Mouse (Mus musculus): ENCODE measurements at regions not wholly inside any gene's neighbourhood (a gene's known extent, or its start where the extent isn't known, plus 50 kb on each side); places are given as distances from the start of the nearest gene placed in this dataset.
A peak's percentile ranks its signal among the peaks of the same experiment; 100 is the strongest.

GRCm38 (mm10) chr16:30761201-30761710, 161.7 kb downstream of the Fam43a start:
- H3K27me3 ChIP-seq = no peaks in the 10 kb centered on the region
- no peak for ATAC-seq (ENCODE audit: low FRiP score, low read depth)
- H3K36me3 ChIP-seq = no peaks in the 10 kb centered on the region
- 0 out of 2 replicates have a peak, but pooled peaks cover 6% of the 10 kb centered on the region for H3K4me1 ChIP-seq
- 80% methylated on average over 8 of the region's 8 CpGs for WGBS
- H3K9ac ChIP-seq (replicated peaks) = no peak overlapping the region
- H3K4me2 ChIP-seq (replicated peaks) = no peak overlapping the region
- H3K27ac ChIP-seq (replicated peaks) = no peak overlapping the region
- H3K4me3 ChIP-seq = no peak overlapping the region
- H3K9me3 ChIP-seq = no peaks in the 10 kb centered on the region

GRCm38 (mm10) chr16:30762898-30763595, 163.5 kb downstream of the Fam43a start:
- Histone ChIP-seq H3K27ac (replicated peaks) (no peak overlapping the region), H3K9ac (replicated peaks) (no peak overlapping the region), H3K4me3 (no peak overlapping the region), H3K4me1 (0 out of 2 replicates have a peak, but pooled peaks cover 6% of the 10 kb centered on the region), H3K27me3 (no peaks in the 10 kb centered on the region), H3K36me3 (no peaks in the 10 kb centered on the region), H3K9me3 (no peaks in the 10 kb centered on the region), H3K4me2 (replicated peaks) (no peak overlapping the region)
- ATAC-seq (ENCODE audit: low FRiP score, low read depth) = no peak
- 81% methylated on average over 14 of the region's 14 CpGs for WGBS

GRCm38 (mm10) chr16:30765591-30765990, 166.1 kb downstream of the Fam43a start:
- Histone ChIP-seq H3K9me3 (no peaks in the 10 kb centered on the region), H3K27me3 (no peaks in the 10 kb centered on the region), H3K36me3 (no peaks in the 10 kb centered on the region), H3K4me3 (no peak overlapping the region), H3K4me2 (replicated peaks) (no peak overlapping the region), H3K27ac (replicated peaks) (no peak overlapping the region), H3K9ac (replicated peaks) (no peak overlapping the region), H3K4me1 (0 out of 2 replicates have a peak, but pooled peaks cover 6% of the 10 kb centered on the region)
- ATAC-seq (ENCODE audit: low FRiP score, low read depth) = no peak
- WGBS = 87% methylated on average over 4 of the region's 4 CpGs

- no peak overlapping the region for H3K4me3 ChIP-seq
- no peak overlapping the region for H3K4me2 ChIP-seq (replicated peaks)
- ATAC-seq (ENCODE audit: low FRiP score, low read depth) = no peak
- H3K27ac ChIP-seq (replicated peaks) = no peak overlapping the region
- H3K36me3 ChIP-seq = no peaks in the 10 kb centered on the region
- H3K9ac ChIP-seq (replicated peaks) = no peak overlapping the region
- no peaks in the 10 kb centered on the region; the same call in 1 of the 2 replicates for H3K27me3 ChIP-seq
- H3K9me3 ChIP-seq = no peaks in the 10 kb centered on the region
- 25% methylated on average over 5 of the region's 5 CpGs for WGBS
- H3K4me1 ChIP-seq = no peaks in the 10 kb centered on the region
Measured at GRCm38 (mm10) chr16:30769007-30769442, 169.5 kb downstream of the Fam43a start.

GRCm38 (mm10) chr16:30769467-30769866, 169.9 kb downstream of the Fam43a start:
- no peak overlapping the region for H3K27ac ChIP-seq (replicated peaks)
- no peak overlapping the region for H3K9ac ChIP-seq (replicated peaks)
- WGBS = 42% methylated on average over 11 of the region's 11 CpGs
- no peaks in the 10 kb centered on the region for H3K36me3 ChIP-seq
- H3K4me3 ChIP-seq = no peak overlapping the region
- H3K9me3 ChIP-seq = no peaks in the 10 kb centered on the region
- no peak overlapping the region for H3K4me2 ChIP-seq (replicated peaks)
- H3K27me3 ChIP-seq = no peaks in the 10 kb centered on the region; the same call in 1 of the 2 replicates
- no peak for ATAC-seq (ENCODE audit: low FRiP score, low read depth)
- H3K4me1 ChIP-seq = no peaks in the 10 kb centered on the region

GRCm38 (mm10) chr16:30772802-30773201, 173.3 kb downstream of the Fam43a start:
- no peaks in the 10 kb centered on the region for H3K9me3 ChIP-seq
- no peaks in the 10 kb centered on the region; the same call in 1 of the 2 replicates for H3K27me3 ChIP-seq
- no peak overlapping the region for H3K4me3 ChIP-seq
- no peak for ATAC-seq (ENCODE audit: low FRiP score, low read depth)
- H3K4me1 ChIP-seq = peaks cover 7% of the 10 kb centered on the region; the same call in 1 of the 2 replicates
- H3K36me3 ChIP-seq = no peaks in the 10 kb centered on the region
- no peak overlapping the region for H3K9ac ChIP-seq (replicated peaks)
- H3K27ac ChIP-seq (replicated peaks) = no peak overlapping the region
- H3K4me2 ChIP-seq (replicated peaks) = no peak overlapping the region
- WGBS = 83% methylated on average over 3 of the region's 3 CpGs

- no peak overlapping the region for H3K27ac ChIP-seq (replicated peaks)
- H3K36me3 ChIP-seq = no peaks in the 10 kb centered on the region
- H3K27me3 ChIP-seq = no peaks in the 10 kb centered on the region; the same call in 1 of the 2 replicates
- peaks cover 7% of the 10 kb centered on the region; the same call in 1 of the 2 replicates for H3K4me1 ChIP-seq
- no peaks in the 10 kb centered on the region for H3K9me3 ChIP-seq
- H3K4me2 ChIP-seq (replicated peaks) = no peak overlapping the region
- WGBS = 67% methylated on average over 14 of the region's 14 CpGs
- ATAC-seq (ENCODE audit: low FRiP score, low read depth) = no peak
- H3K9ac ChIP-seq (replicated peaks) = no peak overlapping the region
- no peak overlapping the region for H3K4me3 ChIP-seq
Measured at GRCm38 (mm10) chr16:30774951-30775661, 175.6 kb downstream of the Fam43a start.

GRCm38 (mm10) chr16:30775740-30776700, 176.5 kb downstream of the Fam43a start:
- Histone ChIP-seq H3K27me3 (no peaks in the 10 kb centered on the region; the same call in 1 of the 2 replicates), H3K9ac (replicated peaks) (no peak overlapping the region), H3K4me1 (peaks cover 7% of the 10 kb centered on the region; the same call in 1 of the 2 replicates), H3K36me3 (no peaks in the 10 kb centered on the region), H3K4me3 (no peak overlapping the region), H3K4me2 (replicated peaks) (no peak overlapping the region), H3K9me3 (no peaks in the 10 kb centered on the region), H3K27ac (replicated peaks) (0 out of 2 replicates have a peak overlapping the region, but pooled peaks have one; percentile 4)
- 69% methylated on average over 21 of the region's 21 CpGs for WGBS
- ATAC-seq (ENCODE audit: low FRiP score, low read depth) = no peak

- WGBS = 88% methylated on average over 6 of the region's 6 CpGs
- no peak for ATAC-seq (ENCODE audit: low FRiP score, low read depth)
Measured at GRCm38 (mm10) chr16:30777416-30777815, 177.9 kb downstream of the Fam43a start.

GRCm38 (mm10) chr16:30778078-30778477, 178.6 kb downstream of the Fam43a start:
- Histone ChIP-seq H3K27ac (replicated peaks) (no peak overlapping the region), H3K27me3 (no peaks in the 10 kb centered on the region; the same call in 1 of the 2 replicates), H3K36me3 (no peaks in the 10 kb centered on the region), H3K4me3 (no peak overlapping the region), H3K9me3 (no peaks in the 10 kb centered on the region), H3K4me2 (replicated peaks) (no peak overlapping the region), H3K4me1 (peaks cover 7% of the 10 kb centered on the region; the same call in 1 of the 2 replicates), H3K9ac (replicated peaks) (no peak overlapping the region)
- whole genome bisulfite sequencing = 74% methylated on average over 7 of the region's 7 CpGs
- no peak for ATAC-seq (ENCODE audit: low FRiP score, low read depth)

More at GRCm38 (mm10) chr16:30777416-30777815, 177.9 kb downstream of the Fam43a start:
- H3K9me3 ChIP-seq = no peaks in the 10 kb centered on the region
- H3K4me1 ChIP-seq = peaks cover 7% of the 10 kb centered on the region; the same call in 1 of the 2 replicates
- no peak overlapping the region for H3K27ac ChIP-seq (replicated peaks)
- no peaks in the 10 kb centered on the region; the same call in 1 of the 2 replicates for H3K27me3 ChIP-seq
- no peak overlapping the region for H3K9ac ChIP-seq (replicated peaks)
- H3K4me3 ChIP-seq = no peak overlapping the region
- H3K4me2 ChIP-seq (replicated peaks) = no peak overlapping the region
- no peaks in the 10 kb centered on the region for H3K36me3 ChIP-seq

- H3K36me3 ChIP-seq = no peaks in the 10 kb centered on the region
- H3K9me3 ChIP-seq = no peaks in the 10 kb centered on the region
- no peak overlapping the region for H3K9ac ChIP-seq (replicated peaks)
- no peak overlapping the region for H3K4me2 ChIP-seq (replicated peaks)
- H3K4me1 ChIP-seq = peaks cover 7% of the 10 kb centered on the region; the same call in 1 of the 2 replicates
- 87% methylated on average over 5 of the region's 5 CpGs for WGBS
- H3K27ac ChIP-seq (replicated peaks) = no peak overlapping the region
- H3K4me3 ChIP-seq = no peak overlapping the region
- no peaks in the 10 kb centered on the region for H3K27me3 ChIP-seq
- ATAC-seq (ENCODE audit: low FRiP score, low read depth) = no peak
Measured at GRCm38 (mm10) chr16:30778945-30779344, 179.4 kb downstream of the Fam43a start.

Data from midbrain, embryonic 12.5 days (tissue).